Mouse (Mus musculus): ENCODE measurements around the gene Gm29644. TPM values are rescaled to one million over a fixed set of nuclear protein-coding genes. Genes with fewer than 3 reads are reported as not detected.
"Not testable (repeated sequence)": the region's sequence is repeated elsewhere in the genome, so short reads cannot be mapped to it uniquely, and the experiment has no call there.

The Gm29644 gene
- not detected for total RNA-seq (2021)

DNA sequence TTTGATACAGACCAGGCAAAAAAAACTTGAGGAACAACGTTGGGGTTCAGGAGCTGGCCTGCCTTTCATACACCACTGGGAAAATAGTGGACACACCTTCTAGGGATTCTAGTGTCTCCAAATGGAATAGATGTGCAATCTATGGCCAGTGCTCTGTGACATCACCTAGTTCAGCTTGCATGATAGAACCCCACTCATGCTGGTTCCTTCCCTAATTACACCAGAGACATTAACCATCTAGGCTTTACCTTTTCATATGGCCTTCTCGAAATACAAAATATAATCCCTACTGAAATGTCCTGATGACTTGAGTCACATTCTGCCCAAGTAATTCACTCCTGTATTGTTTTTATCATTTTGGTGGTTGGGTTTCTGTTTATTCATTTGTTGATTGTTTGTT, at the start of gene Gm29644, which contains the start of gene Gm29423:
Gene Gm29644 (minus strand): TSS at position 157 of the 400 bp plus-strand sequence.
Gene Gm29423 (minus strand): TSS at position 101 of the 400 bp plus-strand sequence.
- intact Hi-C loops (cut with DNase I); DNase-seq: not testable (repeated sequence)

GRCm38 (mm10) chrY:70273542-70273941, 29.6 kb downstream of the Gm29644 start, which contains the start of gene Gm21118:
Gm21118 (minus strand) TSS chrY:70273642.
- intact Hi-C loops (cut with DNase I); DNase-seq: not testable (repeated sequence)

Other genes with a start within 250 kb of the Gm29644 start
- gene Gm21118, start 29.7 kb downstream of the Gm29644 start, total RNA-seq (2021) = not detected
- not detected for gene Gm29423, start 56 bp downstream of the Gm29644 start, total RNA-seq (2021)
- gene Gm20888, start 138.5 kb upstream of the Gm29644 start, total RNA-seq (2021) = not detected

All from heart, postnatal 10 days (tissue).